Mouse (Mus musculus) heart, adult 9 months (tissue): ENCODE data around the gene Lrrc66.
A peak's percentile ranks its signal among the peaks of the same experiment; 100 is the strongest.
"Not testable (repeated sequence)": the region's sequence is repeated elsewhere in the genome, so short reads cannot be mapped to it uniquely, and the experiment has no call there.

Source experiments
- DNase-seq, 2 experiments: peaks; one replicate each; pipeline ENCODE4 v3.0.0; 2022; ENCODE audit warnings: low spot score in 2 of 2

The Lrrc66 gene

DNA sequence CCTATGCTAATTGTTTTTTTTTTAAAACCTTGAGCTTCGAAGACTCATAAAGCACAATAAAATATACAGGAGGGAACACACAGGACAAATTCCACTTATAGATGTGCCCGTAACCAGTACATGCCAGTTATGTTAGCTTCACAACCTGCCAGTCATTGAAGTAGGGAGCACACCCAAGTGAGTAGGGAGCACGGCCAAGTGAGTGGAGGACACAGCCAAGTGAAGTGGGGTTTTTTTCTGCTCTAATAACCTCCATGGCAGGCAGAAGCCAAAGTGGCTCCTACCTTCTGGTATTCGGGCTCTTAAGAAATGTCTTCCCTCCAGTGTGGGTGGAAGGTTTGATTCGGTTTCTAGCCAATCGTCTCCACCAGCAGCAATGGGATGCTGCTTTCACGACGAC, 19.0 kb downstream of the Lrrc66 start:
- no peak for DNase-seq

DNA sequence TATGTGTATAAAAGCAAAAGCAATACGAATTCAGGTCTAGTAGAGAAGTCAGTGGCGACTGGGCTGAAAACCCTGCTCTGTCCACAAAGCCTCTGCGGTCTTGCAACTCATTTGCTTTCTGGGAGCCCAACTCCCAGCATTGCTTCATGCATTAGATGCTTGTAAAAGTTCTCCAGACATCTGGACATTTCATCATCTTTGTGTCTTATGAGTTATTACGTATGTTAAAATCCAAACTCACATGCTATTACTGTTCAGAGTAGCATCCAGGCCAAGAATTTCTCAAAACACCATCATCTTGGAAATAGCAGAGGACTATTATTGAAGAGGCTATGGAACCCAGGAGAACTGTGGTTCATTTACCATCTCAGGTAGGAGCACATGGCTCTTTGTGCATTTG, 21.3 kb downstream of the Lrrc66 start:
- no peak for DNase-seq

DNA sequence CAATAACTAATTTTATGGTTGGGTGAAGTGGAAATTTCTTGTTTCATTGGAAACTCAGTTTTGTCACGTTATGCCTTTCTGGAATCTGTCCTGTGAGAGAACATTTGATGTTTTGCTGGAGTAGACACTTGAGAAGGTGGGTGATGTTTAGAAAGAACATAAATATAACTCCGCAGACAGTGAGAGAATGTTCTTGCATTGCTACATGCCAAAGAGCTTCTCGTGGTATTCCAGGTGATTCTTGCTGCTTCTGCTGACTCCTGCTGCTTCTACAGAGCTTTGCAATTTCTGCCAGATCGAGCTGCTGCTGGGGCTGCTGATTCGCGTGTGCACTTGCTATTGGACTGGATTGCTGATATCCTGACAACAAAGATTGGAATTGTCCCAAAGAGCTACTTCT, 27.4 kb downstream of the Lrrc66 start:
- no peak for DNase-seq

DNA sequence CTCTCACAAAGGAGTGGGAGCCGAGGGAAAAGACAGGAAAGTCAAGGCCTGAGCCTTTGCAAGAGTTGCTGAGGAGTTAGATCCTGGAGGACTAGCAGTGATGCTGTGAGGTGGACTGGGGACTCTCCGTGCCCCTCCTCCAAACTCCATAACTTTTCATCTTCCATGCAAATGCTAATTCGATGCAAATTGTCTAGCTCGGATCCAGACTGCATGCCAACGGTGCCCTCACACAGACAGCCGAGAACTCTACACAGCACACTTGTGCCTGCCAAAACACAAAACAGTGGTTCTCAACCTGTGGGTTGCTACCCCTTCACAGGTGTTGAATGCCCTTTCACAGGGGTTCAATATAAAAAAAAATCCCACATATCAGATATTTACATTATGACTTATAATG, 27.8 kb downstream of the Lrrc66 start:
- DNase-seq: no peak

DNA sequence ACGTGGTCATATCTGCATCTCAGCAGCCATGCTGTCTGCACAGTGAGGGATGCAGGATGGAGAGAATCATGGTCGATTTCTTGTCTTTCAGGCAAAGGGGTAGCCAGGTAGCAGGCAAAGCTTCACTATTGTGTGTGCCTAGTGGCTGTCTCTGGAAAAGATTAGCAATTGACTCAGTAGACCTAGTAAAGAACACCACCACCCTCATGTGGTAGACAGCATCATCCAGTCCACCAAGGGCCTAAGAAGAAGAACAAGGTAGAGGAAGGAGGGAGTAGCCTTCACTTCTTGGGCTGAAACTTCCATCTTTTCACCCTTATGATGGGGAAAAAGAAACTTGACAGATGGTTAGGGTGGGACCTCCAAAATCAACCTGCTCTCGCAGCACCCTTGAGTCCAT, 29.5 kb downstream of the Lrrc66 start:
- no peak for DNase-seq

DNA sequence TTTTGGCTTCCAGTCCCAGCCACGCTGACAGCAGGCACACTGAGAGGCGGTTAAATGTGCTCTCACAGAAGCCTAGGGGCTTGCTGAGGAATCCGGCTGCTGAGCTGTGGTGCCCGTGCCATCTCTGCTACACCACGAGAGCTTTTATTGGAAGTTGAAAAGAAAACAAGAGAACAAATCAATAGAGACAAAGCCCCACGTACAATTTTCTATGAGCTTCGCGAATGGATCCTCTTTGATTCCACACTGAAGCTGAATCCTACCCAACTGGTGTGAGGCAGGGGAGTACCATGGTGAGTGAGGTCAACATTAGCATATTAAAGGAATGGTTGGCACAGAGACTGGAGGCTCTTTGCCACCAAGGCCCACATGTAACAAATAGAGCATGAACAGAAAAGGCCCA, 31.0 kb downstream of the Lrrc66 start:
- no peak for DNase-seq

DNA sequence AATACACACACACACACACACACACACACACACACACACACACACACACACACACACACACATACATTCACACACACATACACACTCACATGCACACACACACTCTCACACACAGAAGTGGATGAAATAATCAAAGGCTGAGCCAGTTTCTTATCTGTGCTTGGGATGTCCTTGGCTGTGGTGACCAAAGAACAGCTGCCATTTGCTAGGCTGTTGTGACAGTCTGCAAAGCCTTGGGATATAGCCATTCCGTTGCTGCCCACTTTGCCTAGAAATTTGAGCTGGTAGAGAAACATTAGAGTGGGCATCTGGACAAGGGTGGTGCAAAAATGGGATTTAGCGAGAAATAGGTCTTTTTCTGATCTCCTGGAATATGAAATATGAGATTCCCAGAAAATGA, 32.3 kb downstream of the Lrrc66 start:
- peak; percentile 19 to 32 for DNase-seq

DNA sequence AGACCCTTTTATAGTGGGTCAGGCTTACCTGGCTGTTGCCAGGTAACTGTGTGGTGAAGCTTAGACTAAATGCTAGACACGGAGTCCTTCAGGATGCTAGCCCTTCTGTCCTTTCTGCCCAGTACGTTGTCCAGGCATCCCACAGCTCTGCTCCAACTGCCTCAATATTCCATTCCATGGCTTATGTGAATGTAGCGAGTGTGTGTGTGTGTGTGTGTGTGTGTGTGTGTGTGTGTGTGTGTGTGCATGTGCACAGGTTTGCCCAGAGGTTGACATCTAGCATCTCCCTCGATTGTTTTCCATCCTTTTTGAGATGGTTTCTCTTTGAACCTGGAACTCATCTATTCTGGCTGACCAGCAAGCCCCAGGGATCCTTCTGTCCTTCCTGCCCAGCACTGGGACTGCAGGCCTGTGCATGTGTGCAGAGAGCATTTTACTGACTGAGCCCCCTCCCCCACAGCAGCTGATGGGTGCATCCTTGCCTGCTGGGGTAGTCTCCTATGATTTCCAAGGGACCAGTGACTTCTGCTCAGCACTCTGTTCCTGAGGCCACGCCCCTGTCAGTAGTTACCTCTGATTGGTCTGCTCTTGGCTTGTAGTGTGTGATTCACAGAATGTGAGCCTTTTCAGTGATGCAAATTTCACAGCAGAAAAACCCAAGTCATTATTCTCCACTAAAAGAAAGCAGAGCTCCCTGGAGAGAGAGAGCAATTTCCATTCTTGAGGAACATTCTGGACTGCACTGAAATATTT, 33.2 kb downstream of the Lrrc66 start:
- DNase-seq: peak; percentile 6 to 15

DNA sequence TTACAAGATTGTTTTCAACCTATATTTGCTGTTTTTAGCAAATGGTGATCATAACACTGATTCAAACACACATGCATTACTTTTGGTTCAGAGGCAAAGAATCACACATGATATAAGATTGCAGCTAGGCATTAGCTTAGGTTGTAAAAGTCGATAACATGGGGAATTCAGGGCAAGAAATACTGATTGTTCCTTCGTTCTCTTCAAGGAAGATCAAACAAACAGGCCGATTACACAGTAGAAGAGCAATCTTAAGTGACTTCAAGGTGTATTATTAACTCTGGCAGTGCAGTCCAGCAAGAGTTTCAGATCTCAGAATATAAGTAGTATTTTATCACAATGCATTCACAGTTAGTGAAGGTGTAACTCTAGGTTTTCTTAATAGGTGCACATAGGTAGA, 45.2 kb downstream of the Lrrc66 start:
- no peak for DNase-seq

DNA sequence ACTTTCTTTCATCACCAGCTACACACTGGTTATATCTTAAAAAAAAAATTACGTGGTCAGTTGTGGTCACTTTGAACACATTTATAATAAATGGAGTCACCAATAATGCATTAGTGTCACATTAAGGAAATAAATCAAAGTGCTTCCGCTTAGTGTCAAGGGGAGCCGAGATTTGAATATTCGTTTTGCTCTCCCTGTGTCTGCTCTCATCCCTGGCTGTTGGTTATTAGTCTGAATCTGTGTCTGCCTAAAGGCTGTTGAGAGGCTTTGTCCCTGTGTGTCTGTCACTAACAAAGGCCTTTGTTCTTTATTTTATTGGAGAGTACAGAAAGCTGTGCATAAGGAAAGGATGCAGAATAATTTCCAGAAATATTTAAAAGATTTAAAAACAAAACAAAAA, 45.7 kb downstream of the Lrrc66 start:
- no peak for DNase-seq

DNA sequence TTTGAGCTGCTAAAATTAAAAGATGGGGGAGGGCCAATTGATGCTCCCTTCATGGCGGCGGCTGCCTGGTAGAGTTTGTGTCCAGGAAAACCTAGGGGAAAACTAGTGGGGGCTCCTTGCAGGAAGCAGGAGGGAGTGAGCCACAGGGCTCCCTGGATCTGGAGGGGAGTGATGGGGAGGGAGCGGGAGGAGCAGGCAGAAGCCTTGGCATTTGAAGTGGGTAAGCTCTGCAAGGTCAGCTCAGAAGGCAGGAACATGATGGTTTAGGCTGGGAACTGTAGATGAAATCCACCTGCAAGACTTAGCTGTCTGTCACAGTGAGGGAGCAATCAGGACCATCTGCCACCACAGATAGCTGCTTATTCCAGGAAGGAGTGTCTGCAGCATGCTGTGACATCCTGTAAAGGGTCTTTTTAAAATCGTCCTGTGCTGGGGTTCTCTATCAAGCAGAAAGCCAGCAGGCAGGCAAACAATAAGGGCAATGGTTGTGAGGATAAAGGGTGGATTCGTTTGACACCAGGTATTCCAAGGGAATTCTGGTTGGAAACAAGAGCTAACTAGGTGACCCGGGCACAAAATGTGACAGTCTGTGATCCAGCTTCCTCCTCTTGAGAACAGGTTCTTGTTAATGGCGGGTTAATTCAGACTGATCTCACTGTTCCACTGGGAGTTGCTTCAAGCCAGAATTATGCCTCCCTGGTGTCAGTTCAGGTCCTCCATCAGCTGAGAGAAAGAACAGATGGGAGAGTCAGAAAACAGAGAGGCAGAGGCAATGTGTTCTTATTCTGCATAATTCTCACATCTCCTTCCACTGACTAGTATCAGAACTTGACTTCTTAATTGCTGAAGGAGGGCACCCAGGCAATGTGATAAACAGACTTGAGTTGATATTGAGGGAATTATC, 46.9 kb downstream of the Lrrc66 start:
- no peak for DNase-seq

DNA sequence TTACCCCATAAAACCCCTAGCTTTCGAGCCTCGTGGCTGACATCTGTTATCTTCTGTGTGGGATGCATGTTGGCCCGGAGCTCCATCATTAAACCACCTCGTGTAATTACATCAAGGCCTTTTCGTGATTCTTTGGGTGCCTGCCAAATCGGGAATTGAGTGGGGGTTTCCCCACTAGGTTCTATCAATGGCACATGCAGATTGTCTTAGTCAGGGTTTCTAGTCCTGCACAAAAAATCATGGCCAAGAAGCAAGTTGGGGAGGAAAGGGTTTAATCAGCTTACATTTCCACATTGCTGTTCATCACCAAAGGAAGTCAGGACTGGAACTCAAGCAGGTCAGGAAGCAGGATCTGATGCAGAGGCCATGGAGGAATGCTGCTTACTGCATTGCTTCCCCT, 48.3 kb downstream of the Lrrc66 start:
- DNase-seq: not testable (repeated sequence)

DNA sequence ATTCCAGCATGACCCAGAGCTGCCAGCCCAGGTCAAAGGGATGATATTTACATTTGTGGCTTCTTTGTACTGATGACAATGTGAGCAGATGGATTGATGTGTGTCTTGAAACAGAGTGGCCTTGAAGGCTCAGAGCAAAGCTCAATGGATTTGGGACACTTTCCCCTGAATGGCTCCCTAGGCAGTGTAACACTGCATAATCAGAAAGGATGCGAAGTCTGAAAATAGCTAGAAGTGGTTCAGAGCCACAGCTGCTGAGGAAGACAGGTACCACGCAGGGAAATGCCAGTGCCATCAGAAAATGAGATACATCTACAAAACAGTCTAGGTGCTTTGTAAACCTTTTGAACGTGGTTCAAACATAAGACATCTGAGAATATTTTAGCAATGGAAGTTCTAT, 54.2 kb downstream of the Lrrc66 start:
- no peak for DNase-seq

DNA sequence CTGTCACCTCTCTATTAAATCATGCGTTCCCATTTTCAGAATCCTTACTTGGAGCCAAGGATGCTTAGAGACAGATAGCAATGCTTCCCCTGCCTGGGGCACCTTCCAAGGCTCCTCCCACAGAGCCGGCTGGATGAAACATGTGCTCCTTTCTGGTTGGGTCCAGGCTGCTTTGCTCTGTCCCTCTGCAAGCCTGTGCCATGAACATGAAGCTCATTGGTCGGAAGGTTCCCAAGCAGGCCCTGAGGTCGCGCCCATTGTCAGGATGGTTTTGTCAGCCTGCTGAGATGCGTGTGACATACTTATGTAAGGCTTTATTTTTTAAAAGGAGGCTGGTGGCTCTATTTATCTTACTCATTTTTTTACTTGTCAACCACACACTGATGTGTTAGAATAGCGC, 55.6 kb downstream of the Lrrc66 start:
- no peak for DNase-seq

DNA sequence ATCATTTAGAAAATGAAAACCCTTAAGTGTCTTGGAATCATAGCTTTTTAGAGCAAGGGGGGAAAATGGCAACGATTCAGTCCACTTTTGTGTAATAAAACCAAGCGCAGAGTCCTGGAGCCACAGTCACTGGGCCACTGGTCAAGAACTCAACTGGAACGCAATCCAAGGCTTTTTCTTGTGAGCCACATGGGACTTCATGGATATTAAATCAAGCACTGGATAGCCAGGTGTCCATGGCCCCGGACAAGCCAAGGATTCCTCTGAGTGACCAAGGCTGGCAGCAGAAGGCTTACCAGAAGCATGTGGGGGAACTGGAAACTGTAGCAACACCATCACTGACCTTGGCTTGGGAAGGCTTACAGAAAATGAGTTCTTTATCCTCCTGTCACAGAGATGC, 57.7 kb downstream of the Lrrc66 start:
- peak; percentile 28 to 31 for DNase-seq

DNA sequence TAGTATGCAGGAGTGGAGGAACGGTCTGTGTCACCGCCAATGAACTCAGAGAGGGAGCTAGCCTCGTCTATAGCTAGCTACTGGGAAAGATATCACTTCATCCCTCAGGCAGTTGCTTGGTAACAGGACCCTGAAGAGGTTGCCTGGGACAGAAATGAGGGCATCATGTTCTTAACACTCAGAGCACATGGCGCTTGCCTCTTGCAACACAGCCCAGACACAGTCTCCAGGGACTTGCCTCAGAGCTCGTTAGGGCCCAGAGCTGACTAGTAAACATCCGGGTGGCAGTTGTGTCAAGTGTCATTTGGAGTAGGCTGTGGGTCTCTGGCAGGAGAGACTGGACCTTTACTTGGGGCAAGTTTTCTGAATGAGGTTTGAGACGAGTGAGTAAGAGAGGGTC, 58.5 kb downstream of the Lrrc66 start:
- peak; percentile 13 to 40 for DNase-seq

DNA sequence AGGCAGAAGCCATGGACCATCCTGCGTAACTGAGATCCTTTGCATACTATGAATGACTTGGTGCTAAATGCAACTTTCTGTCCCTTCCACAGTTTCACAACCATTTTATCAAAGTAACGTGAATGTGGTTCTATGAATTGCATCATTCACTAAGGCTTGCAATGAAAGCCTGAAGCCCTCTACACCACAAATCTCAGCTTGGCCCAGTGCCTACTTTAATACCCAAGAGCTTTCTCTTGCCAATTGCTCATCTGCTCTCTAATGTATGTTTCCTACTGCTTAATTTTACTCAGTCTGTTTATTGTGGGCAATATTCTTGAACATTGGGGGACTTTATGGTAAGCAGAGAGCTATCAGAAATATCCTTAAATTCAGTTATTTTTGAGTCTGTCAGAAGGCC, 59.5 kb downstream of the Lrrc66 start:
- no peak for DNase-seq

DNA sequence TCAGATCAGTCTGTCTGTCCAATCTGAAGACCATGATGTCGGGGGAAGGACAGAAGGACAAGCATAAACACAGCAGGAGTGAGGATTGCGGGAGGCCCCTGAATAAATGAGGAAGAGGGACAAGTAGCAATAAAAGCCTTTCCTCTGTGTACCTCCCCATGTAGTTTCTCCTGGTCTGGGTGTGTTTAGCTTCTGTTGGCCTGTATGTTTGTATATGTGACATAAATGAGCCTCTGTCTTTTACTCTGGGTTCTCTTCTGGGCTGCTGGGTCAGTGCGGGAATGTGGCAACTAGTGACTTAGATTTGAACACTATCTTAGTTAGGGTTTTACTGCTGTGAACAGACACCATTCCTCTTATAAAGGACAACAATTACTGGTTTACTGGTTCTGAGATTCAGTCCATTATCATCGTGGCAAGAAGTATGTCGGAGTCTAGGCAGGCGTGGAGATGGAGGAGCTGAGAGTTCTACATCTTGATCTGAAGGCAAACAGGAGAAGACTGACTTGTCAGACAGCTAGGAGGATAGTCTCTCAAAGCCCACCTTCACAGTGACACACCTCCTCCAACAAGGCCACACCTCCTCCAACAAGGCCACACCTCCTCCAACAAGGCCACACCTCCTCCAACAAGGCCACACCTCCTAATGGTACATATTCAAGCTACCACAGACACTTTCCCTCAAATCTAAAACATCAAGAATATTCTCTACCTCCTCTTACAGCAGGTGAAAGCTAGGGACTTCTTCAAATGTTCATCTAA, 60.8 kb downstream of the Lrrc66 start:
- DNase-seq: no peak

DNA sequence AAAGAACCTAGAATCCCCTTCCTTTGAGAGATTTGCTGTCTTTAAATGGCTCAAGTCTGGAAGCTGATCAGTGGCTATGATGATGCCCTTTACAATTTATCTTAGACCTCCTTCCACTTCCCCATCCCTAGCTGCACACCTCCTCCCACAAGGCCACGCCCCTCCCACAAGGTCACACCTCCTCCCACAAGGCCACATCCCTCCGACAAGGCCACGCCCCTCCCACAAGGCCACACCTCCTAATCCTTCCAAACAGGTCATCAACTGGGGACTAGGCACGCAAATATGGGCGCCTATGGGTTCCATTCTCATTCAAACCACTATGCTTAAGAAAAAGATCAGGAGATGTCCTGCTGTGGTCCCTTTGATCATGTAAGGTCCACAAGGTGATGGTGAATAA, 63.1 kb downstream of the Lrrc66 start:
- DNase-seq: no peak

DNA sequence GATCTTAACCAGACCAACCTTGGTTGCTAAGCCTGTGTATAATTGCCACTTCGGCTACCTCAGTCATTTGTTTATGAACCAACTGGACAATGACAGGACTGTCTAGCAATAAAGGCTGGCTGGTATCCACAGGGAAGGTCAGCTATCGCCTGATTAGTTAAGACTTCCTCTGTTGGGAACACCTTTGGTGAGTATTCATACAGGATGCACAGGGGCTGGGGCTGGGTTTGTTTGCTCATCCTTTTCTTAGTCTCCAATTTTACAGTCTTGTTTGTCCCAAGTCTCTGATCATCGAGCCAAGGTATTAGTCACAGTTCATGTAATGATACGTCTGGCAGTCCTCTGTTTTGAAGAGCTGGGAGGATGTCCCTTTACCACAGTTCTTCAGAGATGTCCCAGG, 65.4 kb downstream of the Lrrc66 start:
- DNase-seq: no peak

DNA sequence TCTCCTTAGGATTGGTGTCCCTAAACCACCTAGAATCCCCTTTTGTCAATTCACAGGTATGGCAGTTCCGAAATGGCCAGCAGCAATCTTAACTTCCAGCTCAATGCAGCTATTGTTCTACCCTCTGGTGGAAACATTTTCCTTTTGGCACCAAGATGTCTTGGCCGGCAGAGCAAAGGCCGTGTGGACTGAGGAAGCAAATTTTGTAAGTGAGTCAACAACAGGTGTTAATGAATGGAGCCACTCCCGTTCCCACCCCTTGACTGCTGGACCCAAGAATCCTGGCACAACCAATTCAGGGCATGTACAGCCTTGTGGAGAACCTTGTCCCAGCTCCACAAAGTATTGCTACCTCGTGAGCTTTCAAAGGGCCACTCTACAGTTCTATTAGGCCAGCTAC, 66.2 kb downstream of the Lrrc66 start:
- no peak for DNase-seq

DNA sequence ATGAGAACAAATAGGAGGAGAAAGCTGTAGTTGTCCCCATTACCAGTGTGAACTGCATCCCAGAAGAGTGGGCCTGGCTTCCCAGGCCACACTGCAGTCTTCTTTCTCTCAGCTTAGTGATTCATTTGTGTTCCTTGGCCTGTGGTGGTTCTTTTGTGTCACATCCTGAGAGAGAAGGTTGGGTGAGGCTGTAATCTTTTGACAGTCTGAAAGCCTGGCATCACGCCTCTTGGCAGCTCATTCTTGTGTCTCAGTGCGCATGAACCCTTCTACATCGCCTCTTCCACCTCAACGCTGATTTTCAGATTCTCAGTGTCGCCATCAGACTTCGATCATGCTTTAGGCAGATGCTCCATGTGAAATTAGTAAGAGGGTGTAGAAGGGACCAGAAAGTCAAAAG, 68.3 kb downstream of the Lrrc66 start:
- peak; percentile 46 to 51 for DNase-seq
